Mouse (Mus musculus): ENCODE measurements around the gene Rasl11b. TPM values are rescaled to one million over a fixed set of nuclear protein-coding genes. Genes with fewer than 3 reads are reported as not detected.
A peak's percentile ranks its signal among the peaks of the same experiment; 100 is the strongest.

The Rasl11b gene
- polyA plus RNA-seq, 1 experiment from 2014 or later = 86.7 TPM

- no peak overlapping the region for H3K9ac ChIP-seq (replicated peaks; ENCODE audit: low read depth)
- WGBS = 77% methylated on average over 7 of the region's 7 CpGs
- no peak for ATAC-seq
- H3K4me2 ChIP-seq (replicated peaks; ENCODE audit: low read depth, low read length) = no peak overlapping the region
- H3K36me3 ChIP-seq (ENCODE audit: insufficient read depth, low read length) = no peaks in the 10 kb centered on the region
- H3K4me3 ChIP-seq (ENCODE audit: low read depth, low read length) = no peak overlapping the region
- H3K4me1 ChIP-seq (ENCODE audit: insufficient read depth, low read depth, low read length) = no peaks in the 10 kb centered on the region; the same call in 1 of the 2 replicates
- H3K27ac ChIP-seq (ENCODE audit: low read length) = no peak overlapping the region
- DNase-seq (ENCODE audit: low spot score) = no peak
- TF ChIP-seq CTCF (IDR thresholded peaks at IDR 0.05) (no peak), EP300 (IDR thresholded peaks at IDR 0.05) (no peak)
- H3K27me3 ChIP-seq (replicated peaks; ENCODE audit: insufficient read depth, low read length) = no peaks in the 10 kb centered on the region
- H3K9me3 ChIP-seq (ENCODE audit: low read length) = no peaks in the 10 kb centered on the region
Observed at GRCm38 (mm10) chr5:74233808-74234207, 38.7 kb downstream of the Rasl11b start.

GRCm38 (mm10) chr5:74239369-74239768 lies 44.3 kb downstream of the Rasl11b start:
- H3K27me3 ChIP-seq (replicated peaks; ENCODE audit: insufficient read depth, low read length) = no peaks in the 10 kb centered on the region
- no peaks in the 10 kb centered on the region for H3K36me3 ChIP-seq (ENCODE audit: insufficient read depth, low read length)
- TF ChIP-seq EP300 (IDR thresholded peaks at IDR 0.05) (no peak), CTCF (IDR thresholded peaks at IDR 0.05) (no peak)
- no peaks in the 10 kb centered on the region for H3K9me3 ChIP-seq (ENCODE audit: low read length)
- H3K4me3 ChIP-seq (ENCODE audit: low read depth, low read length) = no peak overlapping the region
- H3K27ac ChIP-seq (ENCODE audit: low read length) = no peak overlapping the region
- no peak overlapping the region for H3K9ac ChIP-seq (replicated peaks; ENCODE audit: low read depth)
- 64% methylated on average over 1 of the region's 1 CpGs for WGBS
- no peak for ATAC-seq
- no peak for DNase-seq (ENCODE audit: low spot score)
- H3K4me1 ChIP-seq (ENCODE audit: insufficient read depth, low read depth, low read length) = 0 out of 2 replicates have a peak, but pooled peaks cover 4% of the 10 kb centered on the region
- H3K4me2 ChIP-seq (replicated peaks; ENCODE audit: low read depth, low read length) = no peak overlapping the region

GRCm38 (mm10) chr5:74240298-74240697 lies 45.2 kb downstream of the Rasl11b start:
- no peak overlapping the region for H3K4me2 ChIP-seq (replicated peaks; ENCODE audit: low read depth, low read length)

GRCm38 (mm10) chr5:74240926-74241680 lies 46.0 kb downstream of the Rasl11b start:
- peak; percentile 90 for DNase-seq (ENCODE audit: low spot score)
- TF ChIP-seq CTCF (IDR thresholded peaks at IDR 0.05) (no peak), EP300 (IDR thresholded peaks at IDR 0.05) (peak; percentile 69)
- Histone ChIP-seq H3K27ac (ENCODE audit: low read length) (no peak overlapping the region), H3K9me3 (ENCODE audit: low read length) (no peaks in the 10 kb centered on the region), H3K4me2 (replicated peaks; ENCODE audit: low read depth, low read length) (no peak overlapping the region), H3K9ac (replicated peaks; ENCODE audit: low read depth) (no peak overlapping the region), H3K4me1 (ENCODE audit: insufficient read depth, low read depth, low read length) (0 out of 2 replicates have a peak, but pooled peaks cover 4% of the 10 kb centered on the region), H3K36me3 (ENCODE audit: insufficient read depth, low read length) (no peaks in the 10 kb centered on the region), H3K27me3 (replicated peaks; ENCODE audit: insufficient read depth, low read length) (no peaks in the 10 kb centered on the region), H3K4me3 (ENCODE audit: low read depth, low read length) (no peak overlapping the region)
- peak; percentile 98 for ATAC-seq
- WGBS = 44% methylated on average over 13 of the region's 13 CpGs

More at GRCm38 (mm10) chr5:74240298-74240697, 45.2 kb downstream of the Rasl11b start:
- Histone ChIP-seq H3K4me3 (ENCODE audit: low read depth, low read length) (no peak overlapping the region), H3K9ac (replicated peaks; ENCODE audit: low read depth) (no peak overlapping the region), H3K27ac (ENCODE audit: low read length) (no peak overlapping the region), H3K36me3 (ENCODE audit: insufficient read depth, low read length) (no peaks in the 10 kb centered on the region), H3K27me3 (replicated peaks; ENCODE audit: insufficient read depth, low read length) (no peaks in the 10 kb centered on the region), H3K4me1 (ENCODE audit: insufficient read depth, low read depth, low read length) (0 out of 2 replicates have a peak, but pooled peaks cover 4% of the 10 kb centered on the region), H3K9me3 (ENCODE audit: low read length) (no peaks in the 10 kb centered on the region)
- DNase-seq (ENCODE audit: low spot score) (no peak), ATAC-seq (no peak)
- WGBS = 58% methylated on average over 8 of the region's 8 CpGs
- no peak for TF ChIP-seq EP300 (IDR thresholded peaks at IDR 0.05)
- TF ChIP-seq CTCF (IDR thresholded peaks at IDR 0.05) = no peak

GRCm38 (mm10) chr5:74242654-74243053 lies 47.6 kb downstream of the Rasl11b start:
- no peaks in the 10 kb centered on the region for H3K9me3 ChIP-seq (ENCODE audit: low read length)
- no peak for TF ChIP-seq EP300 (IDR thresholded peaks at IDR 0.05)
- TF ChIP-seq CTCF (IDR thresholded peaks at IDR 0.05) = no peak
- WGBS = 56% methylated on average over 3 of the region's 3 CpGs
- H3K36me3 ChIP-seq (ENCODE audit: insufficient read depth, low read length) = no peaks in the 10 kb centered on the region
- H3K27me3 ChIP-seq (replicated peaks; ENCODE audit: insufficient read depth, low read length) = no peaks in the 10 kb centered on the region
- no peak for ATAC-seq
- H3K4me1 ChIP-seq (ENCODE audit: insufficient read depth, low read depth, low read length) = 0 out of 2 replicates have a peak, but pooled peaks cover 4% of the 10 kb centered on the region
- no peak overlapping the region for H3K4me2 ChIP-seq (replicated peaks; ENCODE audit: low read depth, low read length)
- no peak overlapping the region for H3K4me3 ChIP-seq (ENCODE audit: low read depth, low read length)
- H3K9ac ChIP-seq (replicated peaks; ENCODE audit: low read depth) = no peak overlapping the region
- no peak overlapping the region for H3K27ac ChIP-seq (ENCODE audit: low read length)
- no peak for DNase-seq (ENCODE audit: low spot score)

GRCm38 (mm10) chr5:74244406-74245019 lies 49.4 kb downstream of the Rasl11b start:
- no peak overlapping the region for H3K4me2 ChIP-seq (replicated peaks; ENCODE audit: low read depth, low read length)
- TF ChIP-seq EP300 (IDR thresholded peaks at IDR 0.05) (no peak), CTCF (IDR thresholded peaks at IDR 0.05) (no peak)
- DNase-seq (ENCODE audit: low spot score) (peak; percentile 32), ATAC-seq (no peak)
- 0 out of 2 replicates have a peak, but pooled peaks cover 4% of the 10 kb centered on the region for H3K4me1 ChIP-seq (ENCODE audit: insufficient read depth, low read depth, low read length)
- H3K9me3 ChIP-seq (ENCODE audit: low read length) = no peaks in the 10 kb centered on the region
- H3K36me3 ChIP-seq (ENCODE audit: insufficient read depth, low read length) = no peaks in the 10 kb centered on the region
- 75% methylated on average over 14 of the region's 14 CpGs for WGBS
- H3K27me3 ChIP-seq (replicated peaks; ENCODE audit: insufficient read depth, low read length) = no peaks in the 10 kb centered on the region
- H3K4me3 ChIP-seq (ENCODE audit: low read depth, low read length) = no peak overlapping the region
- H3K9ac ChIP-seq (replicated peaks; ENCODE audit: low read depth) = no peak overlapping the region
- H3K27ac ChIP-seq (ENCODE audit: low read length) = no peak overlapping the region
